Mouse (Mus musculus): ENCODE results near the gene Hdhd5. TPM values are rescaled to one million over a fixed set of nuclear protein-coding genes. Genes with fewer than 3 reads are reported as not detected.

Gene Hdhd5
- total and polyA plus RNA-seq, 2 experiments from 2014 or later, result 11.3 to 26.6 TPM

DNA sequence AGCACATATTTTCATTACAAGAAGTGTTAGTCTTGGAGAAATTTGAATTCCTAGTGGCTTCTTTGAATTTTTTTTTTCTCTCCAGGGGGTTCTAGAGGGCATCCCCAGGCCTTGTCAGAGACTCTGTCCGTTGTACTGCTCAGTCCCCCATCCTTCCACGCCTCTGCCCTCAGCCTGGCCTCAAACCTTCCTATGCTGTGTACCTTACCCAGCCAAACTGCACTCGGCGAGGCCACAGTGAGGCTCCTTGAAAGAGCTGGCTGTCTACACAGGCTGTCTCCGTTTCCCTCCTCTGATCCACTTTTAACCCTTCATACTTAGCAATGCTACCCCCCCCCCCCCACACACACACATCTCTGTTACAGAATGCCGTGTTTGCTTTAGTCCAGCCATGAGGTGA lies 68.9 kb downstream of the Hdhd5 start:
- Histone ChIP-seq H3K4me3 (ENCODE audit: low read depth, low read length) (no peak overlapping the region), H3K4me2 (ENCODE audit: low read depth, low read length) (no peak overlapping the region), H3K9me3 (replicated peaks; ENCODE audit: control insufficient read depth, low read length) (no peaks in the 10 kb centered on the region), H3K27ac (ENCODE audit: low read depth) (no peak overlapping the region), H3K27me3 (ENCODE audit: control insufficient read depth, insufficient read depth, low read length) (peaks cover 36% of the 10 kb centered on the region), H3K9ac (replicated peaks; ENCODE audit: low read depth, low read length) (no peak overlapping the region), H3K4me1 (ENCODE audit: control insufficient read depth, insufficient read depth) (no peaks in the 10 kb centered on the region; the same call in 1 of the 2 replicates), H3K36me3 (replicated peaks; ENCODE audit: control insufficient read depth, insufficient read depth, low read length) (no peaks in the 10 kb centered on the region)
- TF ChIP-seq EP300 (IDR thresholded peaks at IDR 0.05; ENCODE audit: low read depth), result no peak
- ATAC-seq (ENCODE audit: insufficient read depth, low read depth) (no peak), DNase-seq (ENCODE audit: low spot score) (no peak)
- 54% methylated on average over 6 of the region's 6 CpGs for WGBS

DNA sequence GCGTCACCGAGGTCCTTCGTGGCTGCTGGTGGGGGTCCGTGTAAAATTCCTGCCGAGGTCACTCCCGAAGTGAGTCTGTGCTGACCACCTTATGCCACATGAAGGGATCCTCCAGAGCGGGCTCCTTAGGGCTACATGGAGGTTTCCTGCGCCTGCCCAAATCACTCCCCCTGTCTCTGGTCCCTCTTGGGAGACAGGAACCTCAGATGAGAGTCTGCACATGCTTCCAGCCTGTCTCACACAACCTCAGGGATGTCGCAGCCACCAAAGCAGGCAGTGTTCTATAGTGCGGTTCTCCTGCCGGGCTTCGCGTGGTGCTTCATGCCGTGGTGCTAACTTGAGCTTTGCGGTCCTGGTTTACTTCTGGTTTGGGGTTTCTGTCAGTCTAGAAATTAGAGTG lies 69.9 kb downstream of the Hdhd5 start:
- Histone ChIP-seq H3K9me3 (replicated peaks; ENCODE audit: control insufficient read depth, low read length) (no peaks in the 10 kb centered on the region), H3K4me1 (ENCODE audit: control insufficient read depth, insufficient read depth) (no peaks in the 10 kb centered on the region; the same call in 1 of the 2 replicates), H3K4me3 (ENCODE audit: low read depth, low read length) (no peak overlapping the region), H3K36me3 (replicated peaks; ENCODE audit: control insufficient read depth, insufficient read depth, low read length) (no peaks in the 10 kb centered on the region), H3K27ac (ENCODE audit: low read depth) (no peak overlapping the region), H3K27me3 (ENCODE audit: control insufficient read depth, insufficient read depth, low read length) (peaks cover 36% of the 10 kb centered on the region), H3K9ac (replicated peaks; ENCODE audit: low read depth, low read length) (no peak overlapping the region), H3K4me2 (ENCODE audit: low read depth, low read length) (no peak overlapping the region)
- WGBS, result 57% methylated on average over 15 of the region's 15 CpGs
- no peak for TF ChIP-seq EP300 (IDR thresholded peaks at IDR 0.05; ENCODE audit: low read depth)
- no peak for TF ChIP-seq CTCF (IDR thresholded peaks at IDR 0.05; ENCODE audit: low read depth)
- ATAC-seq (ENCODE audit: insufficient read depth, low read depth) (no peak), DNase-seq (ENCODE audit: low spot score) (no peak)

Other genes starting within 250 kb of the Hdhd5 start
- not detected in 2 replicates for gene D330020A13Rik, start 237.0 kb downstream of the Hdhd5 start, total RNA-seq (2014; rRNA removed; ENCODE audit: low replicate concordance)
- gene D330020A13Rik, start 237.0 kb downstream of the Hdhd5 start, polyA plus RNA-seq (2015; fragmentation: Nextera tagmentation; extraction: Ambion mirVana), result not detected in 2 replicates
- 0.89 TPM in 1 of 2 replicates, not detected in the other for gene B4galnt3, start 236.8 kb downstream of the Hdhd5 start, total RNA-seq (2014; rRNA removed; ENCODE audit: low replicate concordance)
- 0.08 and 0.10 TPM in 2 replicates for gene B4galnt3, start 236.8 kb downstream of the Hdhd5 start, polyA plus RNA-seq (2015; fragmentation: Nextera tagmentation; extraction: Ambion mirVana)
- gene Kdm5a, start 167.2 kb downstream of the Hdhd5 start, total RNA-seq (2014; rRNA removed; ENCODE audit: low replicate concordance), result 16.3 and 34.6 TPM in 2 replicates
- 21.5 and 22.6 TPM in 2 replicates for gene Kdm5a, start 167.2 kb downstream of the Hdhd5 start, polyA plus RNA-seq (2015; fragmentation: Nextera tagmentation; extraction: Ambion mirVana)
- gene Ccdc77, start 166.9 kb downstream of the Hdhd5 start, total RNA-seq (2014; rRNA removed; ENCODE audit: low replicate concordance), result 4.8 and 10.4 TPM in 2 replicates
- 13.4 and 15.0 TPM in 2 replicates for gene Ccdc77, start 166.9 kb downstream of the Hdhd5 start, polyA plus RNA-seq (2015; fragmentation: Nextera tagmentation; extraction: Ambion mirVana)
- 3.5 and 6.5 TPM in 2 replicates for gene Il17ra, start 68.1 kb downstream of the Hdhd5 start, total RNA-seq (2014; rRNA removed; ENCODE audit: low replicate concordance)
- gene Il17ra, start 68.1 kb downstream of the Hdhd5 start, polyA plus RNA-seq (2015; fragmentation: Nextera tagmentation; extraction: Ambion mirVana), result 1.4 and 1.9 TPM in 2 replicates
- not detected in 2 replicates for gene Tmem121b, start 37.5 kb downstream of the Hdhd5 start, total RNA-seq (2014; rRNA removed; ENCODE audit: low replicate concordance)
- not detected in 2 replicates for gene Tmem121b, start 37.5 kb downstream of the Hdhd5 start, polyA plus RNA-seq (2015; fragmentation: Nextera tagmentation; extraction: Ambion mirVana)
- 3.6 and 5.8 TPM in 2 replicates for gene Cecr2, start 135.1 kb upstream of the Hdhd5 start, total RNA-seq (2014; rRNA removed; ENCODE audit: low replicate concordance)
- gene Cecr2, start 135.1 kb upstream of the Hdhd5 start, polyA plus RNA-seq (2015; fragmentation: Nextera tagmentation; extraction: Ambion mirVana), result 0.87 and 1.1 TPM in 2 replicates
- 0.31 TPM in 1 of 2 replicates, not detected in the other for gene Slc25a18, start 242.3 kb upstream of the Hdhd5 start, total RNA-seq (2014; rRNA removed; ENCODE audit: low replicate concordance)
- 0.26 and 0.58 TPM in 2 replicates for gene Slc25a18, start 242.3 kb upstream of the Hdhd5 start, polyA plus RNA-seq (2015; fragmentation: Nextera tagmentation; extraction: Ambion mirVana)

Measured in heart, postnatal 0 days (tissue).